Mouse (Mus musculus) heart, embryonic 15.5 days (tissue): Measurements from ENCODE around the gene Rhbg. TPM values are rescaled to one million over a fixed set of nuclear protein-coding genes. Genes with fewer than 3 reads are reported as not detected.

Experiments used
- ATAC-seq: fragments of 200-750 bp; cut with Nextera tagmentation; replicated peaks from 2 replicates; pipeline ENCODE4 v1.8.0; 2017; ENCODE audit warnings: low read depth, moderate TSS enrichment; ENCODE audit not compliant: insufficient number of reproducible peaks, insufficient read depth, low FRiP score
- H3K27ac ChIP-seq: fragments of 300-500 bp; sonication (generic); 2 replicates; pipeline ENCODE4 v1.5.1; 2015; ENCODE audit warnings: mild to moderate bottlenecking, inconsistent platforms
- H3K27me3 ChIP-seq: fragments of 300-500 bp; sonication (generic); 2 replicates; pipeline ENCODE4 v1.6.1; 2015; ENCODE audit warnings: inconsistent platforms
- H3K36me3 ChIP-seq: fragments of 300-500 bp; sonication (generic); 2 replicates; pipeline ENCODE4 v1.6.1; 2015; ENCODE audit warnings: mild to moderate bottlenecking, inconsistent platforms
- H3K4me1 ChIP-seq: fragments of 300-500 bp; sonication (generic); replicated peaks from 2 replicates; pipeline ENCODE4 v1.6.1; 2015; ENCODE audit warnings: inconsistent platforms
- H3K4me2 ChIP-seq: fragments of 300-500 bp; sonication (generic); 2 replicates; pipeline ENCODE4 v1.6.1; 2015; ENCODE audit warnings: inconsistent platforms, mild to moderate bottlenecking, moderate library complexity
- H3K4me3 ChIP-seq: fragments of 300-500 bp; sonication (generic); 2 replicates; pipeline ENCODE4 v1.5.1; 2015; ENCODE audit warnings: mild to moderate bottlenecking, inconsistent platforms
- H3K9ac ChIP-seq: fragments of 300-500 bp; sonication (generic); 2 replicates; pipeline ENCODE4 v1.6.1; 2015; ENCODE audit warnings: mild to moderate bottlenecking, inconsistent platforms
- H3K9me3 ChIP-seq: fragments of 300-500 bp; sonication (generic); replicated peaks from 2 replicates; pipeline ENCODE4 v1.6.1; 2016; ENCODE audit warnings: inconsistent platforms
- WGBS: fragments of 180-500 bp; shearing (Covaris S2); methylation state at CpG from one replicate; pipeline ENCODE4 v1.1.7; 2015; ENCODE audit warnings: mixed read lengths; 5-methylcytosine and 5-hydroxymethylcytosine counted together
- microRNA-seq: library from miRNA; unstranded; fragments of <30 nt; microRNA quantifications from one replicate; pipeline ENCODE4, GENCODE M21; 2016
- polyA plus RNA-seq: library from polyadenylated mRNA; unstranded; fragments of >200 nt; fragmentation: Nextera tagmentation; extraction: Ambion mirVana; gene quantifications from 2 replicates; pipeline ENCODE4 v1.2.1, GENCODE M21; 2015

Rhbg gene
- polyA plus RNA-seq, 1 experiment from 2014 or later: 0.13 TPM

DNA sequence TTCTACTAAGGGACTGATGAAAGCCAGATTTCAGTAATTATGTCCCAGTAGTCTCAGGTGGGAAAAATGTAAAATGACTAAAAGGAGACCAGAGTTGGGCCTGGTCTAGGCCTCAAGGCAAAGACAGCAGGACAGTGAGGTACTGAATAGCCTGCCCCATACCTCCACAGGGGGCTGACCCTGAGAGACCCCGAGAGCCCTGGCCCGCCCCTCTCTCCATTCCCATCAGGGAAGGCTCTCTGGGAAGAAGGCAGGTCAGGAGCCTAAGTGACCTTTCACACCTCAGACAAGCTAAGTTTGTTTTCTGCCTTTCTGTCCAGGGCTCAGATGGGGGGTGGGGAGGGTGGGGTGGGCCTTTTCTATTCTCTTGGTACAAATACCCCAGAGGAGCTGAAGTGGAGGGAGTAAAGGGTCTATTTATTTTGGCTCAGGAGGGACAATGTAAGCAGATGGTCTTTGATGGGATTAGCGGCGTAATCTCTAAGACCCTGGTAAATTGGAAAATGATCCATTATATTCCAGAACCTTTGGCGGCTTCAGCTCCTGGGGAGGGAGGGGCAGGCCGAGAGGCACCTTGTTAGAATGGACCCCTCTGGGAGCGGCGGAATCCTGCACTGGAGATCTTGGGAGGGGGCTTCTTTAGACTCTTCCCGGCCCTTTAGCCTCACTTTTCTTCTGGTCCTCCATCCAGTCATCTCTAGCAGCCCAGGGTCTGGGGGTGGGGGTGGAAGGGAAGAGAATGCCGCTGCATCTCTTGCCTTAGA, 56.6 kb downstream of the Rhbg start:
- no peaks in the 10 kb centered on the region for H3K9me3 ChIP-seq
- peaks cover 11% of the 10 kb centered on the region for H3K4me1 ChIP-seq
- no peak overlapping the region for H3K4me2 ChIP-seq
- no peak for ATAC-seq
- WGBS: 18% methylated on average over 10 of the region's 10 CpGs
- no peaks in the 10 kb centered on the region for H3K36me3 ChIP-seq
- H3K4me3 ChIP-seq: no peak overlapping the region
- H3K27me3 ChIP-seq: peaks cover 95% of the 10 kb centered on the region
- no peak overlapping the region for H3K9ac ChIP-seq
- no peak overlapping the region for H3K27ac ChIP-seq

Small RNAs within 50 kb of the gene (microRNA-seq; reads per million reads assigned to microRNA genes)
- gene Gm25641 (not detected), gene Mir3093 (not detected), gene Mir9-1 (not detected)

Other genes with a start within 250 kb of the Rhbg start
- 0.15 TPM in 1 of 2 replicates, not detected in the other for gene Hapln2, start 227.1 kb downstream of the Rhbg start, polyA plus RNA-seq
- gene Gpatch4, start 211.6 kb downstream of the Rhbg start, polyA plus RNA-seq: 15.4 and 20.6 TPM in 2 replicates
- 137 and 155 TPM in 2 replicates for gene Naxe, start 196.2 kb downstream of the Rhbg start, polyA plus RNA-seq
- gene Ttc24, start 176.4 kb downstream of the Rhbg start, polyA plus RNA-seq: 0.32 TPM in 1 of 2 replicates, not detected in the other
- 21.1 and 25.1 TPM in 2 replicates for gene Iqgap3, start 172.7 kb downstream of the Rhbg start, polyA plus RNA-seq
- 35.4 and 43.2 TPM in 2 replicates for gene Mef2d, start 112.3 kb downstream of the Rhbg start, polyA plus RNA-seq
- gene Gm38392, start 32.5 kb upstream of the Rhbg start, polyA plus RNA-seq: 0.20 TPM in 1 of 2 replicates, not detected in the other
- gene Tsacc, start 42.3 kb upstream of the Rhbg start, polyA plus RNA-seq: 11.8 and 14.0 TPM in 2 replicates
- gene Cct3, start 42.4 kb upstream of the Rhbg start, polyA plus RNA-seq: 322 and 382 TPM in 2 replicates
- gene Glmp, start 70.3 kb upstream of the Rhbg start, polyA plus RNA-seq: 143 and 156 TPM in 2 replicates
- gene Tmem79, start 81.4 kb upstream of the Rhbg start, polyA plus RNA-seq: 1.7 and 2.2 TPM in 2 replicates
- 41.1 and 52.8 TPM in 2 replicates for gene Smg5, start 81.6 kb upstream of the Rhbg start, polyA plus RNA-seq
- gene Paqr6, start 109.9 kb upstream of the Rhbg start, polyA plus RNA-seq: 3.9 and 5.1 TPM in 2 replicates
- not detected in 2 replicates for gene Bglap3, start 118.0 kb upstream of the Rhbg start, polyA plus RNA-seq
- not detected in 2 replicates for gene Bglap2, start 124.0 kb upstream of the Rhbg start, polyA plus RNA-seq
- not detected in 2 replicates for gene Bglap, start 129.8 kb upstream of the Rhbg start, polyA plus RNA-seq
- gene Pmf1, start 155.6 kb upstream of the Rhbg start, polyA plus RNA-seq: 83.6 and 96.3 TPM in 2 replicates
- 11.8 and 14.1 TPM in 2 replicates for gene Slc25a44, start 170.4 kb upstream of the Rhbg start, polyA plus RNA-seq
- 2.1 and 5.3 TPM in 2 replicates for gene Sema4a, start 206.5 kb upstream of the Rhbg start, polyA plus RNA-seq